Mouse (Mus musculus): Measurements from ENCODE around the gene Fbxw5.
"Not testable (repeated sequence)": the region's sequence is repeated elsewhere in the genome, so short reads cannot be mapped to it uniquely, and the experiment has no call there.

The Fbxw5 gene

DNA sequence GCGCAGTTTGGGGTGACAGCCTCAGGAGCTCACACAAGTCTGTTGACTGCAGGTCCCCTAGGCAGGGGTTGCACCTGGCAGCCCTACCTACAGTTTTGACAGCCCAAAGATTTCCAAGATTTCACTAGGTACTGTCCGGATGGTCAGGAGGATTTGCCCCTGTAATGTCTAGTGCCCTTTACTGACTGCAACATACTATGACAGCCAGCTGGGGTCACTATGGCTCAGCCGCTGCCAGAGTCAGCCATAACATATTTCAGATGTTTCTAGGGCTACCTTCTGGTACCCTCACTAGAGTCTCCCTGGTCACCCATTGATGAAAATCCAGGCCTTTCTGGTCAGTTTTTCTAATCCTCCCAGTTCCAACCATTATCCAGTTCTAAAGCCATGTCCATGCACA lies 9.4 kb downstream of the Fbxw5 start:
- no peak for DNase-seq (ENCODE audit: low spot score in 2 of 2)

DNA sequence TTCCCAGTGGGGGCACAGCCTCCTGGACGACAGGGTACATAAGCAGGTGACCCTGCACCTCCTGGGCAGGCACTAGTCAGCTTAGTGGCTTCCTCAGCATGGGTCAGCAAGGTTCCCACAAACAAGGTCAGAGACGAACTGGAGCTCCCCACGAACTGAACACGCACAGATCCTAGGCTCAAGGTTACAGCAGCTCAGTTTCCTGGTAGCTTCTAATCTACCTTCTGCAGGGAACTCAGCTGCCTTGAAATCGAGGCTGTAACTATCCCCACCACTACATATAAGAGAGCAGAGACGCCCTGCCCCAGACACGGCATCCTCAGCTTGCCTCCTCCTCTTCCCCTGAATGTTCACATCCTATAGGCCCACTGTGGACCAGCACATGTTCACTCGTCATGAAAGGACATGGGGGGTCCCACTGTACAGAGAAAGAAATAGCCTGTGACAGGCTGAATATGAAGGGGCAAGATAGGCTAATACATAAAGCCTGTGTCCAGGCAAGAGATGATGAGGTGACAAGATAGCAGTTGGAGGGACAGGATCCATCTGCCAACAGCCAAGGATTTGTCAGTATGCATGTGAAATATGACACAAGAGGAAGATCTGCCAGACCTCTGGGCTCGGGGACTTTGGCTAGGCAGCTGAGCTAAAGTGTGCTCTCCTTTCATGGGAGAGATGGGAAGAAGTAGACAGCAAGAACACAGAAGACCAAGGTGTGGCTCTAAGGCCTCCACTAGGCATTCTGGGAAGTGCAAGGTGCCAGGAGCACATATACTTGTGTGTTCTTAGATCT lies 26.2 kb downstream of the Fbxw5 start:
- DNase-seq (ENCODE audit: low spot score in 2 of 2) = no peak

DNA sequence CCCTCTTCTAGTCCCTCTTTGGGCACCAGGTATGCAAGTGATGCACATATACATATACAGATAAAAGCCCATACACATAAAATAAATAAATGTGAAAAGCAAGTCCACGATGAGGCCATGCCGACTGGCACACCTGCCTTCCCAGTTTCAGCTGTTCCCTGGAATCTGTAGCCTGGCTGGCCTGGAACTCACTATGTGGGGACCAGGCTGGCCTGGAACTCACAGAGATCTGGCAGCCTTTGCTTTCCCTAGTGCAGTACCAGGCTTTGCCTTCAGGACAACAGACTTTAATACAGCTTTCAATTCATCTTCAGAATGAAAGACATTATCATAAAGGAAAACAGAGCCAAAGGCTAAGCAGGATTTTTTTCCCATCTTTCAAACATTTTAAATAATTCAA lies 33.2 kb downstream of the Fbxw5 start:
- no peak for DNase-seq (ENCODE audit: low spot score in 2 of 2)

DNA sequence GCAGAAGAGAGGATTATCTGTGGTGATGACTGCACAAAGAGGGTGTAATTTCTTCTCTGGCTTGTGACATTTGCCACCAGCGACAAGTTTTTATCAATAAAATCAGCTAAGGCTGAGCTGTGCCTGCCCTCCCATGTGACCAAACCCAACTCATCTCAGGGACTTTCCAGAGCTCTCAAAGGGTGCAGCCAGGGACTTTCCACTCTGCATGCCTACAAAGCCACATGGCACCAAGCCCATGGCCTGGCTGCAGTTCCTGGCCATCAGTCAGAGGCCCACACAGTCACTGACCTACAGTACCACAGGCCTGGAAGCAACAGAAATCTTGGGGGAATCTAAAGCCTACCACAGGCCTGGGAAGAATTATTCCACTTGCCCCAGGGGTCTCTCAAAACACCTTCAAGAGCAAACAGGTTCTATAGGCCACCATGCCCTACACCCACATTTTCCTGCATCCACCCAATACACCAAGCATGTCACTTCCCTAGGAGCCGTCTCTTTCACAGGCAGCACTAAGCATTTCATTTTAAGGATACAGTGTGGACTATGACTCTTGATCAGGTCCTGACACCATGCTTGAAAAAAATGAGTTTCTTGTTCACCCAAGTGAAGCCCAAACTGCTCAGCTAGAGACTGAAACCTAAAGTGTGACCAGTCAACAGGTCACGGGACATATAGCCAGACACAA lies 33.8 kb downstream of the Fbxw5 start:
- DNase-seq (ENCODE audit: low spot score in 2 of 2) = peak in 1 of 2 experiments; percentile 39

DNA sequence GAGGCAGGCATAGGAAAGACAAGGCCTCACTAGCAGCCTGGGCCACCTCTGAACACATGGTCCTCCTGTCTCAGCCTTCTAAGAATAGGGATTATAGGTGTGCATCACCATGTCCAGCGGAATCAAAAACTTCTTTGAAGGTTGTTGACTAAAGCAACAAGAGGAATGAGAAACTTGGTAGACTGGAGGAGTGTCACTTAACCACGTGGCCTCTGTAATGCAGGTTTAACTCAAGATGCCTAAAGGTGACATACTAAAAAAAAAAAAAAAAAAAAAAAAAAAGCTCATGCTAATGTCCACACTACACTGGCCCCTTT lies 34.3 kb downstream of the Fbxw5 start:
- no peak for DNase-seq (ENCODE audit: low spot score in 2 of 2)

DNA sequence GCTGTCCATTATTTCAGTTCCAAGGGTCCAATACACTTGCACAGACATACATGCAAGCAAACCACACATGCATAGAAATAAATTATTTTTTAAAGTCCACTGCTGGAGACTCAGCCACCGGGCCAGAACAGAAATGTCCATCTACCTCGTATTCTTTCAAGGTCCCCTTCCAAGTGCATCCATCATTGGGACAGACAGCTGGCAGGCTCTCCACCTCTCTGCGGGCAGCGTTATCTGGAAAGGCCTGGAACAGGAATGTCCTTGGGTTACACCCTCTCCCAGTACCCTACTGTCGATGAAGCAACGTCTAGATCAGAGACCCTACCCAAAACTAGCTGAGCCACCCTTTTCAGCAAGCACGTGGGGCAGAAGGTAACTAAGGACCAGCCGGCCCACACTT lies 36.0 kb downstream of the Fbxw5 start:
- DNase-seq (ENCODE audit: low spot score in 2 of 2) = no peak

DNA sequence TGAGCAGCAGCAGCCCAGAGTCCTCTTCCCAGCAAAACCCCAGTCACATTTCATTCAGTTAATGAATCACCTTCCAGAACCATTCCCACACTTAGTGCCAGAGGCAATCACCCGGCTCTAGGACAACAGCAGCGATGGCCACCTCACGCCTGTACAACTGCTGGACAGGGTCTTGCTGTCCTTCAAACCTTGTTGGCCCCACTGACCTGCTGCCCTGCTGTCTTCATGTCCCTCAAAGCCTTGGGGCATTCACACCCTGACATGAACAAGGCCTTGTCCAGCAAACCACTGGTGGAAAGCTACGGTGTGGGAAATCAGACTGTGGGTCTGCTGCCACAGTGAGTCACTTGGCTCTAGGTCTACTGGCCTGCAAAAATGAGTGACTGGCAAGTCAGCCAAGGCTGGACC lies 40.0 kb downstream of the Fbxw5 start:
- no peak for DNase-seq (ENCODE audit: low spot score in 2 of 2)

DNA sequence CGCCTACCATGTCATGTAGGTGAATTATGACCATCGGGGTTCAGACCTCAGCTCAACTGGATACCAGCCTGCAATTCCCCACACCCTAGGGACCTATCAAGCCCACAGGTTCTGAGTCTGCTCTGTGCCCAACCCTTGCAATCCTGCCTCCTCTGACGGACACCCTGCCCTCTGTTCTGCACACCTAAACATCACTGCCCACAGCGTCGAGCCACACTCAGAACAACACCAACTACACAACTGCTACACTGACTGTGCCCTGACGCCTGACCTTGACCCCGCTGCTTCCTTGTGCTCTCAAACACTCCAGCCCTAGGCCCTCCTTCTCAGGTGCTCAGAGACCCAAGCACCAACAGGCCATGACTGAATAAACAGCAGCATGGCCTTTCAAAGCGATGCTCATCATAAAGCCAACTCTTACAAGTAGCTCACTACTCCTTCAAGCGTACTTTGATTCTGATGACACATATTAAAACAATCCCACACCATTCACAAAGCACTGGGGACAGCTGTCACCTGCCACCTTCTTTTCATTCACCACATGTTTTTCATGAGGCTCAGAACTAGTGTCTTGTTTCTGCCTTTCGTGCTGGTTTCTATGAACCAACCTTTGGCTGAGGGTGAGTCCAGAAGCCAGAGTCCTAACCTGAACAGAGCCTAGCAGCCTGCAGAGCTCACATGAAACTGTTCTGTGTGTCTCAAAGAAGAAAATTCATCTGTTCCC lies 41.3 kb downstream of the Fbxw5 start:
- no peak for DNase-seq (ENCODE audit: low spot score in 2 of 2)

DNA sequence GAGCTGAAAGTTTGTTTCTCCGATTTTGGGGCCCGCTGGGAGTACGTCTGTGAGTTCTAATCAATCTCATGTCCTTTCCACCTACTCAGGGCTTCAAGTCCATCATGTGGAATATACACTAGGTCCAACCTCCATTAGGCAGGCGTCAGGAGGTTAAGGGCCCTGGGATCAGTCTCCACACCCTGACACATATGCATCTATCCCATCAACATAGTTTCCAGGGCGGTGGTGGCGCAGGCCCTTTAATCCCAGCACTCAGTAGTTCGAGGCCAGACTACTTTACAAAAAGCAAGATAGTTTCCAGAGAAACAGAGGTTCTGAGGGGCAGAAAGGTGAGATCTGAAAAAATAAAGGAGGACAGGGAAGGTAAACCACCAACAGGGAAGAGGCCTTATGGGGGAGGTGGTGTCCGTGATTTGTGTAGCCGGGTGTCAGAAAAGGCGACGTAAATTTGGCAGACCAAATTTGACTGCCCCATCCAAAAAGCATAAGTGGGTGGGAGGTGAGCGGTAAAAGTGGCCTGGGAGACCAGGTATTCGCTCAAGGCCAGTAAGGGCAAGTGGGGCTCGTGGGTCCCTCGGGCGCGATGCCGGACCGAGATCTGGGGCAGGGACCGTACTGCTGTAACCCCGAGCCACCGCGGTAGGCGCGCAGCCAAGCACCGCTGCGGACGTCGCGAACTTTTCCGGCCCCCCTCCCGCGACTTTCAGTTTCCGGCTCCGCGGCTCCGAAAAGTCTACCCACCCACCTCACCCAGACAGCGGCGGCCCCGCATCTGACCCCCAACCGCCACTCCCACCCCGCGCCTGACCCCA lies 45.7 kb downstream of the Fbxw5 start:
- no peak for DNase-seq (ENCODE audit: low spot score in 2 of 2)

DNA sequence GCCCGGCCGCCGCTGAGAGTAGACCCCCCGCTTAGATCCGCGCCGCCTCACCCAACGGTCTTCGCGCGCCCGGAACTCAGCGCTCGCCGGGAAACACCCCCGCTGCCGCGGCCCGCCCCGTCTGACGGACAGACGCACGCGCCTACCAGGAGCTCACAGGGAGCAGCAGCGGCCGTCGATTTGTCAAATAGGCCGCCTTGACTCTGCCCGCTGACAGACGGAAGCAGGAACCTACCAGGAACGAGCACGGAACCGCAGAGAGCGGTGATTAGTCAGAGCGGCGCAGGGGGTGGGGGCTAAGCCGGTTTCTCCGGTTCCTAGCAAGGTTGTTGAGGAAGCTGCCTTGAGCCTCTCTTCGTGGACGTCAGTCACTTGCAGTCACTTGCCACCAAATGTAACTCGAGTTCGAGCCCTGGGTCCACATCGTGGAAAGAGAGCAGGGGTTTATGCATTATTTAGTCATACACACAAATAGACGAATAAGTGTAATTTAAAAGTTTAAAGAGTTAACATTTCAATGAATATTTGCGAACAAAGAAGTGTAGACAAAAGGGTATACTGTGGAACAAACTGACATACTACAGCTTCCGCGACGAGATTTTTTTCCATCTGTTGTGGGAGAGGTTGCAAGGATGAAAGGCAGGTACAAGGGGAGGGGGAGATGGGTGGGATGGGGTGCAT lies 46.4 kb downstream of the Fbxw5 start, which contains the start of gene Traf2:
Gene Traf2 (minus strand): TSS at position 130 of the 681 bp plus-strand sequence.
- DNase-seq (ENCODE audit: low spot score in 2 of 2) = peak; percentile 96 to 97

DNA sequence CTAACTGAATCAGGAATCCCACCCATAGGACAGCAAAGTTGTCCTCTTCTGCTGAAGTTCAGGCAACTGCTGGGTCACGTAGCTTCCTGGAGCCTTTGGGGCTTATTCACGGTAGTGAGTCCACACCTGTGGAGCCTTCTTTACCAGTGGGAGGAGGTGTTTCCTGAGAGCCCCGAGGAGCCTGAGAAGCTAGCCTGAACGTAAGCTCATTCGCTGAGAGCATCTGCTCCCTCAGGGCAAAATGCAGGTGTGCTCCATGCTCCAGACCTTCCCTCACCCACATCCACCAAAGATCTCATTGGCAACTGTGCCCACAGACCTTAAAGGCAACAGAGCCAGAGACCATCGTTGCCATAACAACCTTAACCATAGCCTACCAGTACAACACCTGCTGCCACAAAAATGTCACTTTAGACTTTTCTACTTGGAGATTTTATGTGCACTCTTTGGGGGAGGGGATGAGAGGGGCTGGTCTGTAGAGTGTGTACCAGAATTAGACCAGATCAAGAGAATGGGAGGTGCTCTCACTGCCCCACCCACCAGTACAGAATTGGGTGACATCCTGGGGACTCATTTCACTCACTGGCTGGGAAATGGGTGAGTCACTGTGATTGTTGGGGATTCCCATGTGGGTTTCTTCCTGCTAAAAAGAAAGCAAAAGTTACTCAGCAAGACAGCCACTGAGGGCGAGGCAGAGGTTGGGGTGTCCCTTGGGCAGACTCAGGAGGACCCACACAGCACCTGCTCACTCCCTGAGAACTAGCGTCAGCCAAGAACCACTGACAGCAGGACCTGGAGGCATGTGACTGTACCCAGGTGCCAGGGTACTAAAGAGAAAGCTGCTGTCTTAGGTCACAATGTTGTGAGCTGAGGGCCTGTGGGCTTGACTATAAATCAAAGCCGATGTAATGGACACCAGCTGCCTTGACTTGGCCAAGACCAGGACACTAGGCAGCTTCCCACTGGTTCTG lies 48.8 kb downstream of the Fbxw5 start:
- DNase-seq (ENCODE audit: low spot score in 2 of 2) = no peak

DNA sequence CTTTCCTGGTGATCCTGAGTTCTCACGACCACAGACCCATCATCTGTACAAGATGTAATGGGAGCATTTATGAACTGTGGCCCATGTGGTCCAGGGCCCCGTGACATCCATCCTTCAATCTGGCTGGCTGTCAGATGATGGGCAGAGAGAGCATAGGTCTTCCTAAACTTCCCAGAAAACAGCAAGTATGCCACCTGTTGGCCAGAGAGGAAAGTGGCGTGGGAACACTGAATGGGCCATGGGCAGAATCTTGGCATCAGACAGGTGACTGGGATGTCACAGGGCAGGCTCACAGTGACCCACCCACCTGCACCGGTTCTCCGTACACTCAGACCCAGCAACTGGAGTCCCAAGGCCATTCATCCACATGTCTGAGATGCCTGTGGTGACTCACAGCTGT lies 50.6 kb downstream of the Fbxw5 start:
- peak in 1 of 2 experiments; percentile 35 for DNase-seq (ENCODE audit: low spot score in 2 of 2)

DNA sequence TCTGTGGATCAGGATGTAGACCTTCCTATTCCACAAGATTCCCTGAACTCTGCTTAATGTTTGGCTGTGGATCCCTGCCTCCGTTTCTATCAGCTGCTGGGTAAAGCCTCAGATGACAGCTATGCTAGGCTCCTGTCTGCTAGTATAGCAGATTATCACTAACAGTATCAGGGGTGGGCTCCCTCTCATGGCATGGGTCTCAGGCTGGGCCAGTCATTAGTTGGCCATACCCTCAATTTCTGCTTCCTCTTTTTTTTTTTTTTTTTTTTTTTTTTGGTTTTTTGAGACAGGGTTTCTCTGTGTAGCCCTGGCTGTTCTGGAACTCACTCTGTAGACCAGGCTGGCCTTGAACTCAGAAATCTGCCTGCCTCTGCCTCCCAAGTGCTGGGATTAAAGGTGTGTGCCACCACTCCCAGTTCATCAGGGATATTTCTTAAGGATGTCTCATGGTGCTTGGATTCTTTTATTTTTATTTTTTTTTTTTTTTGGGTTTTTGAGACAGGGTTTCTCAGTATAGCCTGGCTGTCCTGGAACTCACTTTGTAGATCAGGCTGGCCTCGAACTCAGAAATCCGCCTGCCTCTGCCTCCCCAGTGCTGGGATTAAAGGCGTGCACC lies 52.7 kb downstream of the Fbxw5 start:
- DNase-seq (ENCODE audit: low spot score in 2 of 2) = not testable (repeated sequence)

All from spleen, postnatal 14 days (tissue).